Mouse (Mus musculus) gastrocnemius, adult 18-20 months (tissue): ENCODE measurements around the gene Inhbc. TPM values are rescaled to one million over a fixed set of nuclear protein-coding genes. Genes with fewer than 3 reads are reported as not detected.
"Not testable (repeated sequence)": the region's sequence is repeated elsewhere in the genome, so short reads cannot be mapped to it uniquely, and the experiment has no call there.

Source experiments
- DNase-seq: peaks from one replicate; pipeline ENCODE4 v3.0.0; 2021; ENCODE audit warnings: low spot score
- total RNA-seq, 2 experiments: library from RNA; stranded (reverse); gene quantifications; 2 replicates each; pipeline ENCODE4 v1.2.3; 2021

Inhbc gene
- total RNA-seq, 2 experiments from 2014 or later, result not detected

GRCm38 (mm10) chr10:127326828-127327227 lies 43.4 kb downstream of the Inhbc start:
- DNase-seq, result peak; percentile 38

GRCm38 (mm10) chr10:127326017-127326801 lies 44.0 kb downstream of the Inhbc start:
- no peak for DNase-seq

- DNase-seq, result no peak
These were observed 44.7 kb downstream of the Inhbc start for GRCm38 (mm10) chr10:127325454-127326016.

DNA sequence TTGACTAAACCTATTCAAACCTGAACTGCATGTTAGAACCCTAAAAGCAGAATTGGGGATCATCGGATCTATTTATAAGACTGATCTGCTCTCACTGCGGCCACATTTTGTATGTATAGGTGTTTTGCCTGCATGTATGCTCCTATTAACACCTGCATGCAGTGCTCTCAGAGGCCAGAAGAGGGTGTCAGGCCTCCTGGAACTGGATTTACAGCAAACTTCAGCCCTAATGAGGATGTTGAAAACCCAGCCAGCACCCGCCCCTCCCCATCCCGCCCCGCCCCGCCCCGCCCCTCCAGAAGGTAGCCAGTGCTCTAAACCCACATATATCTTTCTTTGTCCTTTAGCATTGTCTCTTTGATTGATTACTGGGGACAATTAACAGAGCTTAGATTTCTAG lies 45.7 kb downstream of the Inhbc start:
- DNase-seq, result no peak

GRCm38 (mm10) chr10:127323131-127323855 lies 46.9 kb downstream of the Inhbc start:
- DNase-seq, result no peak

DNA sequence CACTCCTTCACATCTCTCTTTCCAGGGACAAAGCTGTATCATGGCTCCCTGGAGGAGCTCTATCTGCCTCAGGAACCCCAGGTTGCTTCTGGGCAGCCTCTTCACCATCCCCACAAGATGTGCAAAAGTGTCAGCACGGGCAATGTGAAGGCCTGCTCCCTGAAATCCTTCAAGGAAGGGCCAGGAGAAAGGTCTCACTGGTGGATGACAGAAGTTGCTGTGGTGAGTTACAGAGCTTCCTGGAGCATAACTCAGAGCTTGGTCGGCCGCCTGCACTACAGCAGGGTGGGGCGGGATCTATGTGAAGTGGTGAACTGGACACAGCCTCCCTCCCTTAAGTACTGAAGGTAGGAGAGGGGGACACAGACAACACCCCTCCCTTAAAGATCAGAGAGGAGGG lies 47.6 kb downstream of the Inhbc start:
- no peak for DNase-seq

DNA sequence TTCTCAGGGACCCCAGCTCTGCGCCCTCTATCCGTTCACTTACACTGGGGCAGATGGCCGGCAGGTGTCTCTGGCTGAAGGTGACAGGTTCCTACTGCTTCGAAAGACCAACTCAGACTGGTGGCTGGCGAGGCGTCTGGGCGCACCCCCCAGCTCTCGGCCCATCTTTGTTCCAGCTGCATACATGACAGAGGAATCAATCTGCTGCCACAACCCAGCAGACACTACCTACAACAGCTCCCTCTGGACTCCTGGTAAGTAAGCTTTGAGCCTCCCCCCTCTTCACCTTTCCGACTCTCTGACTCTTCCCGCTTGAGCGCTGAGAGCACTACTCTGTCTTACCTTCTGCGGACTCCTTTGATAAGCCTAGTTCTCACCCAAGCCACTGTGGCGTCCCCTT lies 48.1 kb downstream of the Inhbc start:
- DNase-seq, result no peak

- DNase-seq, result no peak
These were observed 48.6 kb downstream of the Inhbc start, which contains the start of gene Arhgap9 for GRCm38 (mm10) chr10:127321621-127322020. Gene Arhgap9, plus strand, starts transcription at chr10:127321964.

DNA sequence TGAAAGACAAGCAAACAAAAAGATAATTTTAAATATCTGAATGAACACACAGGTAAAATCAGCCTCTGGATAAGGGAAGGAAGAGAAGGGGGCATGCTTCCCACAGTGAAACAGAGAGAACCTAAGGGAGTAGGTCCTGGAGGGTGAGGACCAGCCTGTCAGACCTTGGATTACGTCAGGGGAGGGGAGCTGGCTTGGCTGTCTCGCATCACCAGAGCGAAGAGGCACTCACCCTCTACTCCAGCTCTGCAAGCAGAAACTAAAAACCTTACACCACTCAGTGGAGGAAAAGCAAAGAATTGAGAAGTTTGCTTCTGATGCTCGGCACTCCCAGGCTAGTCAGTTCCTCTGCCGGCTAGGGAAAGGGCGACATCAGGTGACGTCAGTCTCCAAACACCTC lies 50.3 kb downstream of the Inhbc start:
- DNase-seq, result no peak

DNA sequence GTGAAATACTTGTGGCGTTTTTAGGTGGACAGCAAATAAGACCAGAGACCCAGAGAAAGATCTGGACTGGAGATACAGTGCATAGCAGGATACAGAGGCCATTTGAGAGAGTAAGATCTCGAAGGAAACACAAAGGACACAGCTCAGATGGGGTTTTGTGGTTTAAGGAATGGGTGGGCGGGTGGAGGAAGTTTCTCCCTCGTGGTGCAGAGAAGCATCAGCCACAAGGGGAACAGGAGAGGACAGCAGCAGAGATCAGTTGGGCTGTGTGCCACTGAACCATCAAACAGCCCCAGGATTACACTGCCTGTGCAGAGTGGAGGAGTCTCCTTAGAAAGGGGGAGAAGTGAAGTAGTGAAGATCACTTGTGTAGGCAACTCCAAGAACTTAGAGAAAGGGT lies 52.2 kb downstream of the Inhbc start:
- DNase-seq, result no peak

GRCm38 (mm10) chr10:127317277-127317676 lies 53.0 kb downstream of the Inhbc start:
- no peak for DNase-seq

DNA sequence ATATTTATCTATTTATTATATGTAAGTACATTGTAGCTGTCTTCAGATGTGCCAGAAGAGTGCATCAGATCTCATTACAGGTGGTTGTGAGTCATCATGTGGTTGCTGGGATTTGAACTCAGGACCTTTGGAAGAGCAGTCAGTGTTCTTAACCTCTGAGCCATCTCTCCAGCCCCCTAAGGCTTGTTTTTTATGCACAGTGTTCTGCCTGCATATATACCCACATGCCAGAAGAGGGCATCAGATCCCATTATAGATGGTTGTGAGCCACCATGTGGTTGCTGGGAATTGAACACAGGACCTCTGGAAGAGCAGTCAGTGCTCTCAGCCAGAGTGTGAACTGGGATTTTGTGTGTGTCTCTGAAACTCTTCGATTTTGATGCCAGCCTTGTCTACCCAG lies 55.3 kb downstream of the Inhbc start:
- not testable (repeated sequence) for DNase-seq

DNA sequence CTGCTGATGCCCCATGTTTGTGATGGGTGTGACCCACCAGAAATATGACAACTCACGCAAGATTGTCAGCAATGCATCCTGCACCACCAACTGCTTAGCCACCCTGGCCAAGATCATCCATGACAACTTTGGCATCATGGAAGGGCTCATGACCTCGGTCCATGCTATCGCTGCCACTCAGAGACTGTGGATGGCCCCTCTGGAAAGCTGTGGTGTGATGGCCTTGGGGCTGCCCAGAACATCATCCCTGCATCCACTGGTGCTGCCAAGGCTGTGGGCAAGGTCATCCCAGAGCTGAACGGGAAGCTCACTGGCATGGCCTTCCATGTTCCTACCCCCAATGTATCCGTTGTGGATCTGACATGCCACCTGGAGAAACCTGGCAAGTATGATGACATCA lies 56.7 kb downstream of the Inhbc start:
- not testable (repeated sequence) for DNase-seq

GRCm38 (mm10) chr10:127312858-127313257 lies 57.4 kb downstream of the Inhbc start:
- no peak for DNase-seq

GRCm38 (mm10) chr10:127312356-127312676 lies 57.9 kb downstream of the Inhbc start:
- DNase-seq, result peak; percentile 90

GRCm38 (mm10) chr10:127311476-127312355 lies 58.5 kb downstream of the Inhbc start, which contains the start of gene Mars:
Gene Mars, minus strand, starts transcription at chr10:127311786.
- peak; percentile 96 for DNase-seq

GRCm38 (mm10) chr10:127310523-127311475 lies 59.4 kb downstream of the Inhbc start:
- no peak for DNase-seq

DNA sequence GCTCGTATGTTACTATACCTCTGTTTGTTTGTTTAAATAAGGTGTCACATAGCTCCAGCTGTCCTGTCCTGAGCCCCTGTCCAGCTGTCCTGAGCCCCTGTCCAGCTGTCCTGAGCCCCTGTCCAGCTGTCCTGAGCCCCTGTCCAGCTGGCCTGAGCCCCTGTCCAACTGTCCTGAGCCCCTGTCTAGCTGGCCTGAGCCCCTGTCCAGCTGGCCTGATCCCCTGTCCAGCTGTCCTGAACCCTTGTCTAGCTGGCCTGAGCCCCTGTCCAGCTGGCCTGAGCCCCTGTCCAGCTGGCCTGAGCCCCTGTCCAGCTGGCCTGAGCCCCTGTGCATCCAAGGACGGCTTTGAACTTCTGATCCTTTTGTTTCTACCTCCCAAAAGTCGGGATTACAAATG lies 61.1 kb downstream of the Inhbc start:
- not testable (repeated sequence) for DNase-seq
